Mouse (Mus musculus): Measurements from ENCODE around the gene Ric1. TPM values are rescaled to one million over a fixed set of nuclear protein-coding genes. Genes with fewer than 3 reads are reported as not detected.

Ric1 gene
- polyA plus RNA-seq, 1 experiment from 2014 or later: 15.9 TPM

GRCm38 (mm10) chr19:29482148-29482547, 39.9 kb upstream of the Ric1 start:
- no peaks in the 10 kb centered on the region; the same call in 1 of the 2 replicates for H3K27me3 ChIP-seq (ENCODE audit: insufficient read depth, low read length)
- no peak overlapping the region for H3K9ac ChIP-seq
- no peak overlapping the region for H3K27ac ChIP-seq (ENCODE audit: low read depth)
- no peak overlapping the region for H3K4me3 ChIP-seq (ENCODE audit: low read depth, low read length)
- DNase-seq (no peak), ATAC-seq (ENCODE audit: insufficient read depth) (no peak)
- H3K4me1 ChIP-seq (ENCODE audit: insufficient read depth): no peaks in the 10 kb centered on the region
- 79% methylated on average over 5 of the region's 5 CpGs for WGBS
- no peak overlapping the region for H3K4me2 ChIP-seq
- no peaks in the 10 kb centered on the region for H3K9me3 ChIP-seq (ENCODE audit: low read depth, low read length)
- no peak for TF ChIP-seq CTCF (IDR thresholded peaks at IDR 0.05; ENCODE audit: low read depth)
- no peaks in the 10 kb centered on the region for H3K36me3 ChIP-seq (ENCODE audit: insufficient read depth)

- no peak overlapping the region for H3K9ac ChIP-seq
- no peak for ATAC-seq (ENCODE audit: insufficient read depth)
- no peaks in the 10 kb centered on the region for H3K36me3 ChIP-seq (ENCODE audit: insufficient read depth)
- DNase-seq: no peak
- no peaks in the 10 kb centered on the region; the same call in 1 of the 2 replicates for H3K27me3 ChIP-seq (ENCODE audit: insufficient read depth, low read length)
- 57% methylated on average over 3 of the region's 3 CpGs for WGBS
- no peak for TF ChIP-seq CTCF (IDR thresholded peaks at IDR 0.05; ENCODE audit: low read depth)
- no peaks in the 10 kb centered on the region for H3K9me3 ChIP-seq (ENCODE audit: low read depth, low read length)
- no peaks in the 10 kb centered on the region for H3K4me1 ChIP-seq (ENCODE audit: insufficient read depth)
- no peak overlapping the region for H3K4me3 ChIP-seq (ENCODE audit: low read depth, low read length)
- no peak overlapping the region for H3K4me2 ChIP-seq
- H3K27ac ChIP-seq (ENCODE audit: low read depth): no peak overlapping the region
Observed at GRCm38 (mm10) chr19:29482637-29483036, 39.4 kb upstream of the Ric1 start.

GRCm38 (mm10) chr19:29483386-29483785, 38.7 kb upstream of the Ric1 start:
- no peak for TF ChIP-seq CTCF (IDR thresholded peaks at IDR 0.05; ENCODE audit: low read depth)
- WGBS: 72% methylated on average over 2 of the region's 2 CpGs

GRCm38 (mm10) chr19:29484537-29484936, 37.5 kb upstream of the Ric1 start:
- Histone ChIP-seq H3K27ac (ENCODE audit: low read depth) (no peak overlapping the region), H3K4me1 (ENCODE audit: insufficient read depth) (no peaks in the 10 kb centered on the region), H3K9ac (no peak overlapping the region), H3K4me2 (no peak overlapping the region), H3K9me3 (ENCODE audit: low read depth, low read length) (no peaks in the 10 kb centered on the region), H3K36me3 (ENCODE audit: insufficient read depth) (no peaks in the 10 kb centered on the region), H3K4me3 (ENCODE audit: low read depth, low read length) (no peak overlapping the region), H3K27me3 (ENCODE audit: insufficient read depth, low read length) (no peaks in the 10 kb centered on the region)
- 48% methylated on average over 2 of the region's 2 CpGs for WGBS
- TF ChIP-seq CTCF (IDR thresholded peaks at IDR 0.05; ENCODE audit: low read depth): no peak
- DNase-seq (no peak), ATAC-seq (ENCODE audit: insufficient read depth) (no peak)

More at GRCm38 (mm10) chr19:29483386-29483785, 38.7 kb upstream of the Ric1 start:
- no peak overlapping the region for H3K4me3 ChIP-seq (ENCODE audit: low read depth, low read length)
- H3K27ac ChIP-seq (ENCODE audit: low read depth): no peak overlapping the region
- no peak for DNase-seq
- no peaks in the 10 kb centered on the region; the same call in 1 of the 2 replicates for H3K27me3 ChIP-seq (ENCODE audit: insufficient read depth, low read length)
- H3K36me3 ChIP-seq (ENCODE audit: insufficient read depth): no peaks in the 10 kb centered on the region
- ATAC-seq (ENCODE audit: insufficient read depth): no peak
- H3K9ac ChIP-seq: no peak overlapping the region
- no peak overlapping the region for H3K4me2 ChIP-seq
- no peaks in the 10 kb centered on the region for H3K9me3 ChIP-seq (ENCODE audit: low read depth, low read length)
- no peaks in the 10 kb centered on the region for H3K4me1 ChIP-seq (ENCODE audit: insufficient read depth)

GRCm38 (mm10) chr19:29485257-29485948, 36.7 kb upstream of the Ric1 start:
- ATAC-seq (ENCODE audit: insufficient read depth): no peak
- Histone ChIP-seq H3K27me3 (ENCODE audit: insufficient read depth, low read length) (no peaks in the 10 kb centered on the region), H3K4me3 (ENCODE audit: low read depth, low read length) (no peak overlapping the region), H3K36me3 (ENCODE audit: insufficient read depth) (no peaks in the 10 kb centered on the region), H3K9ac (no peak overlapping the region), H3K9me3 (ENCODE audit: low read depth, low read length) (no peaks in the 10 kb centered on the region), H3K4me1 (ENCODE audit: insufficient read depth) (no peaks in the 10 kb centered on the region), H3K4me2 (no peak overlapping the region), H3K27ac (ENCODE audit: low read depth) (no peak overlapping the region)
- DNase-seq: no peak
- TF ChIP-seq CTCF (IDR thresholded peaks at IDR 0.05; ENCODE audit: low read depth): no peak
- 77% methylated on average over 3 of the region's 3 CpGs for WGBS

GRCm38 (mm10) chr19:29486545-29487206, 35.4 kb upstream of the Ric1 start:
- no peaks in the 10 kb centered on the region for H3K9me3 ChIP-seq (ENCODE audit: low read depth, low read length)
- 77% methylated on average over 7 of the region's 7 CpGs for WGBS
- no peak for DNase-seq

GRCm38 (mm10) chr19:29487326-29488072, 34.6 kb upstream of the Ric1 start:
- Histone ChIP-seq H3K4me3 (ENCODE audit: low read depth, low read length) (no peak overlapping the region), H3K36me3 (ENCODE audit: insufficient read depth) (no peaks in the 10 kb centered on the region), H3K27ac (ENCODE audit: low read depth) (no peak overlapping the region), H3K9ac (no peak overlapping the region), H3K4me1 (ENCODE audit: insufficient read depth) (no peaks in the 10 kb centered on the region), H3K9me3 (ENCODE audit: low read depth, low read length) (no peaks in the 10 kb centered on the region), H3K4me2 (no peak overlapping the region), H3K27me3 (ENCODE audit: insufficient read depth, low read length) (no peaks in the 10 kb centered on the region)
- ATAC-seq (ENCODE audit: insufficient read depth) (no peak), DNase-seq (no peak)
- TF ChIP-seq CTCF (IDR thresholded peaks at IDR 0.05; ENCODE audit: low read depth): no peak
- WGBS: 77% methylated on average over 14 of the region's 14 CpGs

More at GRCm38 (mm10) chr19:29486545-29487206, 35.4 kb upstream of the Ric1 start:
- no peak for TF ChIP-seq CTCF (IDR thresholded peaks at IDR 0.05; ENCODE audit: low read depth)
- Histone ChIP-seq H3K27ac (ENCODE audit: low read depth) (no peak overlapping the region), H3K4me3 (ENCODE audit: low read depth, low read length) (no peak overlapping the region), H3K4me2 (no peak overlapping the region), H3K9ac (no peak overlapping the region), H3K36me3 (ENCODE audit: insufficient read depth) (no peaks in the 10 kb centered on the region), H3K4me1 (ENCODE audit: insufficient read depth) (no peaks in the 10 kb centered on the region), H3K27me3 (ENCODE audit: insufficient read depth, low read length) (no peaks in the 10 kb centered on the region)
- no peak for ATAC-seq (ENCODE audit: insufficient read depth)
